Mouse (Mus musculus) central nervous system, embryonic 14 days (tissue): ENCODE results near the gene Pla2g6. TPM values are rescaled to one million over a fixed set of nuclear protein-coding genes. Genes with fewer than 3 reads are reported as not detected.

Source experiments
- polyA plus RNA-seq: library from polyadenylated mRNA; depleted of rRNA; stranded (reverse); fragments of >200 nt; gene quantifications from 2 replicates; pipeline ENCODE4 v1.2.3, GENCODE M21; 2012; rRNA removed

Pla2g6 gene
- 99.6 and 99.9 TPM in 2 replicates for polyA plus RNA-seq

GRCm38 (mm10) chr15:79328058-79328938 lies at the start of gene Pla2g6:
Pla2g6 (minus strand) TSS chr15:79328390.

GRCm38 (mm10) chr15:79346051-79346793 lies 18.0 kb upstream of the Pla2g6 start, which contains the start of gene Maff:
Maff (plus strand) TSS chr15:79346621.

GRCm38 (mm10) chr15:79285399-79285798 lies 42.8 kb downstream of the Pla2g6 start, which contains the start of gene Baiap2l2:
Baiap2l2 (minus strand) TSS chr15:79285537.

DNA sequence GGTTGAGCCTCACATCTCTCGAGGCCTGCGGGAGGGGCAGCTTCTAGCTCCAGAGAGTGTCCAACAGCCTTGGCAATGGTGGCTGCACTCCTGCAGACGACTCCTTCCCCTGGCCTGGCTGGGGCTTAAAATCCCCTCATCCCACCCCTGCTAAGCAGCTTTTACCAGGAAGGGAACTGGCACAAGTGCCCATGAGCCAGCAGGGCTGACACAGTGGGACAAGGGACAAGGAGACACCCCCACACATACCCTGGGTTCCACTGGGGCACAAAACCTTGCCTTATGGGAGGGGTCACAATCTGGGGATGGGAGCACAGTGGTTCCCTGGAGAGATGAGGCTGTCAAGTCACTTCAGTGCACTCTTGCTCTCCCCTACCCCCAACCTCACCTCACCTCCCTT lies 73.5 kb downstream of the Pla2g6 start, which contains the start of gene Slc16a8:
Gene Slc16a8, minus strand, starts transcription at position 101 of the 400 bp plus-strand sequence.

Other genes with a start within 250 kb of the Pla2g6 start
- gene Micall1, start 219.5 kb downstream of the Pla2g6 start, polyA plus RNA-seq: 22.3 and 27.5 TPM in 2 replicates
- 182 and 194 TPM in 2 replicates for gene Polr2f, start 187.4 kb downstream of the Pla2g6 start, polyA plus RNA-seq
- 16.1 and 16.8 TPM in 2 replicates for gene 1700088E04Rik, start 187.1 kb downstream of the Pla2g6 start, polyA plus RNA-seq
- 5.8 and 20.4 TPM in 2 replicates for gene Sox10, start 163.2 kb downstream of the Pla2g6 start, polyA plus RNA-seq
- gene Pick1, start 99.2 kb downstream of the Pla2g6 start, polyA plus RNA-seq: 117 and 118 TPM in 2 replicates
- 2.3 TPM in 2 replicates for gene Gm49486, start 99.0 kb downstream of the Pla2g6 start, polyA plus RNA-seq
- 0.34 and 0.35 TPM in 2 replicates for gene Slc16a8, start 73.6 kb downstream of the Pla2g6 start, polyA plus RNA-seq
- 1.6 and 1.7 TPM in 2 replicates for gene Baiap2l2, start 42.9 kb downstream of the Pla2g6 start, polyA plus RNA-seq
- 3.2 and 3.7 TPM in 2 replicates for gene Maff, start 18.2 kb upstream of the Pla2g6 start, polyA plus RNA-seq
- 48.8 and 63.0 TPM in 2 replicates for gene Tmem184b, start 75.2 kb upstream of the Pla2g6 start, polyA plus RNA-seq
- gene Csnk1e, start 127.2 kb upstream of the Pla2g6 start, polyA plus RNA-seq: 351 and 357 TPM in 2 replicates
- gene Kcnj4, start 176.9 kb upstream of the Pla2g6 start, polyA plus RNA-seq: 0.36 and 0.53 TPM in 2 replicates
- 11.9 and 34.4 TPM in 2 replicates for gene Kdelr3, start 188.0 kb upstream of the Pla2g6 start, polyA plus RNA-seq
- 804 and 850 TPM in 2 replicates for gene Ddx17, start 218.4 kb upstream of the Pla2g6 start, polyA plus RNA-seq